Mouse (Mus musculus): ENCODE data around the gene Capn6.

- TF ChIP-seq ZNF384 (IDR thresholded peaks at IDR 0.05; ENCODE audit: low read depth, low read length) (no peak), ZC3H11A (IDR thresholded peaks at IDR 0.05; ENCODE audit: borderline replicate concordance, low read depth, low read length) (no peak), HCFC1 (IDR thresholded peaks at IDR 0.05; ENCODE audit: borderline replicate concordance, insufficient read depth, low read length) (no peak), MAFK (IDR thresholded peaks at IDR 0.05; ENCODE audit: insufficient read depth, low read depth, low read length) (no peak), CHD2 (IDR thresholded peaks at IDR 0.05; ENCODE audit: low read depth, low read length) (no peak)
These were observed 64.7 kb downstream of the Capn6 start for GRCm38 (mm10) chrX:143762556-143762955.
